9 mouse cellular contexts compared by ENCODE assay signal in the genomic region with DNA sequence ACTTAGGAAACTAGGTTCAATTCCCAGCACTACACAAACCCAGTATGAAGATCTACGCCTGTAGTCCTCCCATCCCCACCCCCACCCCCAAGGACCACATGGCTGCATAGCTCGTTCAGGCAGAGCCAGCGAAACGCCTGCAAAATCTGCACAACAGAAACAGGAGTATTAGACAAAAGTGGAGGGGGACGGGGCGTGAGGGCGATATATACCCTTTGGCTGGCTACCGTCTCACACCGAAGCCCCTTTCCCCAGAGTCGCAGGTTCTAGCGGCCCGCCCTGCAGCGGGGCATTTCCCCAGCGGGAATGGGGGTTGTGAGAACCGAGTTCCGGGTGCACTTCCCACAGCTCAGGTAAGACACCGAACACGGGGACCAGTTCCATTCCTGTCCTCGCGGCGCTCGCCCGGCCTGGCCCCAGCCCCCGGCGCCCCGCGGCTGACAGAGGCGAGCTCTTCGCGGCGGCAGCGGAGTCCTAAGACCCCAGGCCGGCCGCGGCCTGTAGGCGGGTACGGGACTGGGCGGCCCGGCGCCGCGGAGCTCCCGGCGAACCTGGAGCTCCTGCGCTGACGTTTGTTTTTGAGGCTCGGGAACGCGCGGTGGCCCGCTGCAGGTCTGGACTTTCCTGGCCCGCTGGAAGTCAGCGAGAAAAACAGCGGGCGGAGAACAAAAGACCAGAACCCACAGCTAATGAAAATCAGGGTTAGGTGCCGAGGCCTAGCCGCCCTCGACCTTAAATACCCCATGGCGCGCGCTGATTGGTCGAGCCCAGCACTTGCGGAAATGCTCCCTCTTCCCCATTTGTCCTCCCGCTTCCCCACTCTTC. TPM values are rescaled to one million over a fixed set of nuclear protein-coding genes. Genes with fewer than 3 reads are reported as not detected.
DNase-seq lines count a peak whose midpoint lies in the region; ATAC-seq and TF ChIP-seq lines count a peak whose summit lies in the region.
"Had no signal": no experiment of that assay in that cellular context is flagged by ENCODE, and none has a peak within 500 bp of the region (broad histone marks: within the 10 kb centered on the region; RNA-seq: fewer than 3 reads in every experiment).

No protein-coding gene starts in this region.

- peak overlapping the region; percentile 43 for H3K4me3 ChIP-seq in C2C12 (ENCODE audit: insufficient read depth, poor library complexity, severe bottlenecking)
- peak overlapping the region; percentile 70 for H3K4me3 ChIP-seq in bone marrow, adult 2 months (replicated peaks; ENCODE audit: control insufficient read depth, low read depth, low read length)
- H3K4me3 ChIP-seq in embryonic fibroblast, embryonic 13.5 days (ENCODE audit: insufficient read depth, low read length), result peak overlapping the region; percentile 46
- peak overlapping the region; percentile 75 for H3K4me3 ChIP-seq in heart, embryonic 11.5 days (ENCODE audit: low read depth, low read length)
- peak overlapping the region; percentile 79 for H3K4me3 ChIP-seq in kidney, embryonic 16.5 days (ENCODE audit: low read length)
- H3K4me3 ChIP-seq in liver, embryonic 15.5 days (replicated peaks), result peak overlapping the region; percentile 83
- peak overlapping the region; percentile 69 for H3K4me3 ChIP-seq in neural tube, embryonic 11.5 days (ENCODE audit: low read depth, low read length)
- peak overlapping the region; percentile 70 for H3K4me3 ChIP-seq in stomach, embryonic 16.5 days (replicated peaks; ENCODE audit: low read length)

- ATAC-seq in heart, embryonic 11.5 days (replicated peaks; ENCODE audit: insufficient number of reproducible peaks, low FRiP score, low TSS enrichment), result peak; percentile 87
- ATAC-seq in kidney, embryonic 16.5 days (ENCODE audit: low FRiP score, low TSS enrichment), result peak; percentile 89
- peak; percentile 80 for ATAC-seq in liver, embryonic 15.5 days (ENCODE audit: insufficient read depth)
- peak; percentile 91 for ATAC-seq in neural tube, embryonic 11.5 days (ENCODE audit: insufficient read depth, low FRiP score, low TSS enrichment)
- peak; percentile 86 for ATAC-seq in stomach, embryonic 16.5 days (ENCODE audit: insufficient read depth, low FRiP score)

- TF ChIP-seq POLR2A in bone marrow, adult 2 months (IDR thresholded peaks at IDR 0.05; ENCODE audit: borderline replicate concordance, control insufficient read depth, low read depth, low read length), result peak; percentile 71; the same call in 1 of the 2 replicates
- peak; percentile 94 for TF ChIP-seq POLR2A in embryonic fibroblast, embryonic 13.5 days (IDR thresholded peaks at IDR 0.05; ENCODE audit: low read depth, low read length)

- peak overlapping the region; percentile 88 for H3K4me2 ChIP-seq in heart, embryonic 11.5 days
- peak overlapping the region; percentile 91 for H3K4me2 ChIP-seq in kidney, embryonic 16.5 days (replicated peaks; ENCODE audit: low read depth, low read length)
- H3K4me2 ChIP-seq in liver, embryonic 15.5 days, result peak overlapping the region; percentile 95
- H3K4me2 ChIP-seq in neural tube, embryonic 11.5 days (ENCODE audit: low read depth), result peak overlapping the region; percentile 66
- peak overlapping the region; percentile 76 for H3K4me2 ChIP-seq in stomach, embryonic 16.5 days (ENCODE audit: low read depth, low read length)

- 1% methylated on average over 64 of the region's 64 CpGs for WGBS in bone marrow, adult 2 months
- under 1% methylated on average over 64 of the region's 64 CpGs for WGBS in heart, embryonic 11.5 days (ENCODE audit: insufficient replicate concordance)
- under 1% methylated on average over 64 of the region's 64 CpGs for WGBS in kidney, embryonic 16.5 days
- WGBS in liver, embryonic 15.5 days (ENCODE audit: insufficient replicate concordance), result under 1% methylated on average over 64 of the region's 64 CpGs
- whole genome bisulfite sequencing in neural tube, embryonic 11.5 days, result under 1% methylated on average over 64 of the region's 64 CpGs
- 1% methylated on average over 64 of the region's 64 CpGs for WGBS in stomach, embryonic 16.5 days

- no peaks in the 10 kb centered on the region for H3K79me3 ChIP-seq in C2C12 (ENCODE audit: low read depth)

- no peaks in the 10 kb centered on the region for H3K9me3 ChIP-seq in heart, embryonic 11.5 days (replicated peaks; ENCODE audit: control insufficient read depth, low read length)
- no peaks in the 10 kb centered on the region for H3K9me3 ChIP-seq in kidney, embryonic 16.5 days (ENCODE audit: low read length)
- H3K9me3 ChIP-seq in liver, embryonic 15.5 days (replicated peaks), result no peaks in the 10 kb centered on the region
- H3K9me3 ChIP-seq in neural tube, embryonic 11.5 days (ENCODE audit: control insufficient read depth, low read length), result no peaks in the 10 kb centered on the region
- H3K9me3 ChIP-seq in stomach, embryonic 16.5 days (replicated peaks; ENCODE audit: control insufficient read depth, low read length), result no peaks in the 10 kb centered on the region

- H3K36me3 ChIP-seq in C2C12 (ENCODE audit: control insufficient read depth, insufficient read depth), result no peaks in the 10 kb centered on the region
- no peaks in the 10 kb centered on the region for H3K36me3 ChIP-seq in heart, embryonic 11.5 days (ENCODE audit: control insufficient read depth, insufficient read depth, low read length)
- H3K36me3 ChIP-seq in kidney, embryonic 16.5 days (ENCODE audit: insufficient read depth, low read length), result no peaks in the 10 kb centered on the region
- H3K36me3 ChIP-seq in liver, embryonic 15.5 days (replicated peaks), result no peaks in the 10 kb centered on the region
- no peaks in the 10 kb centered on the region for H3K36me3 ChIP-seq in neural tube, embryonic 11.5 days (ENCODE audit: control insufficient read depth, insufficient read depth, low read length)
- H3K36me3 ChIP-seq in stomach, embryonic 16.5 days (ENCODE audit: control insufficient read depth, insufficient read depth, low read length), result 0 out of 2 replicates have a peak, but pooled peaks cover 2% of the 10 kb centered on the region

- no peaks in the 10 kb centered on the region; the same call in 1 of the 2 replicates for H3K4me1 ChIP-seq in bone marrow, adult 2 months (ENCODE audit: control insufficient read depth, insufficient read depth, low read length)
- H3K4me1 ChIP-seq in embryonic fibroblast, embryonic 13.5 days (ENCODE audit: control insufficient read depth, insufficient read depth, low read length), result peaks cover 2% of the 10 kb centered on the region; the same call in 1 of the 2 replicates
- peaks cover 4% of the 10 kb centered on the region for H3K4me1 ChIP-seq in heart, embryonic 11.5 days (ENCODE audit: control insufficient read depth, insufficient read depth, low read length)
- 0 out of 2 replicates have a peak, but pooled peaks cover 3% of the 10 kb centered on the region for H3K4me1 ChIP-seq in kidney, embryonic 16.5 days (ENCODE audit: insufficient read depth, low read length)
- H3K4me1 ChIP-seq in liver, embryonic 15.5 days (replicated peaks), result peaks cover 42% of the 10 kb centered on the region
- peaks cover 2% of the 10 kb centered on the region; the same call in 1 of the 2 replicates for H3K4me1 ChIP-seq in neural tube, embryonic 11.5 days (ENCODE audit: control insufficient read depth, insufficient read depth, low read length)
- peaks cover 6% of the 10 kb centered on the region for H3K4me1 ChIP-seq in stomach, embryonic 16.5 days (ENCODE audit: control insufficient read depth, insufficient read depth, low read length)

- H3K27me3 ChIP-seq in C2C12 (ENCODE audit: control insufficient read depth, insufficient read depth, insufficient read length), result no peaks in the 10 kb centered on the region
- peaks cover 8% of the 10 kb centered on the region; the same call in 1 of the 2 replicates for H3K27me3 ChIP-seq in heart, embryonic 11.5 days (ENCODE audit: control insufficient read depth, insufficient read depth, low read length)
- peaks cover 20% of the 10 kb centered on the region for H3K27me3 ChIP-seq in kidney, embryonic 16.5 days (ENCODE audit: insufficient read depth, low read length)
- H3K27me3 ChIP-seq in liver, embryonic 15.5 days, result peaks cover 24% of the 10 kb centered on the region
- H3K27me3 ChIP-seq in neural tube, embryonic 11.5 days (ENCODE audit: control insufficient read depth, insufficient read depth, low read length), result peaks cover 15% of the 10 kb centered on the region
- H3K27me3 ChIP-seq in stomach, embryonic 16.5 days (ENCODE audit: control insufficient read depth, insufficient read depth, low read length), result peaks cover 12% of the 10 kb centered on the region

- peak; percentile 90 for DNase-seq in neural tube, embryonic 11.5 days (ENCODE audit: low spot score)

- peak overlapping the region; percentile 85 for H3K27ac ChIP-seq in bone marrow, adult 2 months (ENCODE audit: control insufficient read depth, insufficient read depth, low read depth, low read length, poor library complexity)
- peak overlapping the region; percentile 70 for H3K27ac ChIP-seq in embryonic fibroblast, embryonic 13.5 days (ENCODE audit: insufficient read depth, low read length)
- H3K27ac ChIP-seq in heart, embryonic 11.5 days (ENCODE audit: low read depth, low read length), result peak overlapping the region; percentile 91
- H3K27ac ChIP-seq in kidney, embryonic 16.5 days (ENCODE audit: low read length), result peak overlapping the region; percentile 89
- H3K27ac ChIP-seq in liver, embryonic 15.5 days (replicated peaks), result peak overlapping the region; percentile 87
- H3K27ac ChIP-seq in neural tube, embryonic 11.5 days (ENCODE audit: low read depth, low read length), result peak overlapping the region; percentile 93
- H3K27ac ChIP-seq in stomach, embryonic 16.5 days (ENCODE audit: low read length), result peak overlapping the region; percentile 91

- TF ChIP-seq CTCF in C2C12 (IDR thresholded peaks at IDR 0.05; ENCODE audit: control insufficient read depth, insufficient read depth, insufficient read length), result no peak
- TF ChIP-seq CTCF in bone marrow, adult 2 months (IDR thresholded peaks at IDR 0.05; ENCODE audit: control insufficient read depth, insufficient read depth, low read length), result no peak
- no peak for TF ChIP-seq CTCF in embryonic fibroblast, embryonic 13.5 days (IDR thresholded peaks at IDR 0.05; ENCODE audit: borderline replicate concordance, insufficient read depth, low read length)

- H3ac ChIP-seq in C2C12 (ENCODE audit: control insufficient read depth, insufficient read length, low read depth), result peak overlapping the region; percentile 74

- no peaks in the 10 kb centered on the region for H3K79me2 ChIP-seq in C2C12 (ENCODE audit: control insufficient read depth, insufficient read depth)

- H3K9ac ChIP-seq in heart, embryonic 11.5 days (ENCODE audit: low read depth, low read length), result peak overlapping the region; percentile 98
- H3K9ac ChIP-seq in kidney, embryonic 16.5 days (replicated peaks; ENCODE audit: low read length), result peak overlapping the region; percentile 98
- peak overlapping the region; percentile 86 for H3K9ac ChIP-seq in liver, embryonic 15.5 days
- H3K9ac ChIP-seq in neural tube, embryonic 11.5 days (ENCODE audit: low read length), result peak overlapping the region; percentile 99
- H3K9ac ChIP-seq in stomach, embryonic 16.5 days (ENCODE audit: low read length), result peak overlapping the region; percentile 93

RNA-seq across cellular contexts. Expression of a gene that starts 37.8 kb away (rescaled TPM):
- not detected for polyA plus RNA-seq in C2C12 (2012; fragmentation: generic; extraction: Trizol)
- not detected in 2 replicates for polyA plus RNA-seq in bone marrow, adult 2 months (2011; ENCODE audit: insufficient read depth, insufficient read length, low replicate concordance, missing spikeins)
- polyA plus RNA-seq in embryonic fibroblast, embryonic 13.5 days (2011; ENCODE audit: insufficient read length, low read depth, missing spikeins), result not detected in 2 replicates
- polyA plus RNA-seq in heart, embryonic 11.5 days (2014; fragmentation: Nextera tagmentation; extraction: Ambion mirVana), result 0.43 TPM in 1 of 2 replicates, not detected in the other
- polyA plus RNA-seq in kidney, embryonic 16.5 days (2015; fragmentation: Nextera tagmentation; extraction: Ambion mirVana), result 0.25 TPM in 1 of 2 replicates, not detected in the other
- polyA plus RNA-seq in liver, embryonic 15.5 days (2015; fragmentation: Nextera tagmentation; extraction: Ambion mirVana), result not detected in 2 replicates
- not detected in 2 replicates for polyA plus RNA-seq in neural tube, embryonic 11.5 days (2014; fragmentation: Nextera tagmentation; extraction: Ambion mirVana)
- polyA plus RNA-seq in stomach, embryonic 16.5 days (2015; fragmentation: Nextera tagmentation; extraction: Ambion mirVana), result 0.17 and 0.29 TPM in 2 replicates
- polyA plus RNA-seq: frontal cortex, adult 2 months had no signal

Comparison
In these comparisons a context has a peak if more than half of its experiments do, and no peak if none do; other contexts are left out.
1. Peak in every context shown above with its lines: DNase-seq, ATAC-seq, H3K4me3 ChIP-seq and H3K27ac ChIP-seq.